Mouse (Mus musculus) kidney, postnatal 0 days (tissue): ENCODE data around the gene Eif4a3. TPM values are rescaled to one million over a fixed set of nuclear protein-coding genes. Genes with fewer than 3 reads are reported as not detected.

Experiments
- ATAC-seq: fragments of 200-750 bp; cut with Nextera tagmentation; replicated peaks from 2 replicates; pipeline ENCODE4 v1.8.0; 2017; ENCODE audit warnings: low read depth, moderate number of reproducible peaks, moderate TSS enrichment, moderate library complexity; ENCODE audit not compliant: low FRiP score
- DNase-seq: peaks from one replicate; pipeline ENCODE4 v3.0.0-alpha.2; 2016; ENCODE audit warnings: low spot score
- H3K27ac ChIP-seq: fragments of 300-500 bp; sonication (generic); 2 replicates; pipeline ENCODE4 v1.5.1; 2014; ENCODE audit warnings: mild to moderate bottlenecking
- H3K27me3 ChIP-seq: fragments of 300-500 bp; sonication (generic); 2 replicates; pipeline ENCODE4 v1.6.1; 2014; ENCODE audit warnings: low read length, mixed read lengths; ENCODE audit not compliant: insufficient read depth
- H3K36me3 ChIP-seq: fragments of 300-500 bp; sonication (generic); 2 replicates; pipeline ENCODE4 v1.6.1; 2014; ENCODE audit warnings: low read length, mixed read lengths; ENCODE audit not compliant: insufficient read depth
- H3K4me1 ChIP-seq: fragments of 300-500 bp; sonication (generic); replicated peaks from 2 replicates; pipeline ENCODE4 v1.6.1; 2014; ENCODE audit warnings: antibody characterized with exemption, low read length, mixed read lengths; ENCODE audit not compliant: insufficient read depth
- H3K4me2 ChIP-seq: fragments of 300-500 bp; sonication (generic); 2 replicates; pipeline ENCODE4 v1.6.1; 2014; ENCODE audit warnings: mild to moderate bottlenecking, low read length, moderate library complexity, mixed read lengths
- H3K4me3 ChIP-seq: fragments of 300-500 bp; sonication (generic); replicated peaks from 2 replicates; pipeline ENCODE4 v1.5.1; 2014; ENCODE audit warnings: low read depth, low read length
- H3K9ac ChIP-seq: fragments of 300-500 bp; sonication (generic); 2 replicates; pipeline ENCODE4 v1.6.1; 2014; ENCODE audit warnings: low read depth, low read length
- H3K9me3 ChIP-seq: fragments of 300-500 bp; sonication (generic); replicated peaks from 2 replicates; pipeline ENCODE4 v1.6.1; 2016; ENCODE audit warnings: low read length, inconsistent platforms, mixed read lengths
- CTCF ChIP-seq: IDR thresholded peaks from 2 replicates; pipeline ENCODE4 v1.5.1; 2016; ENCODE audit warnings: antibody characterized with exemption, low read depth, mild to moderate bottlenecking, moderate library complexity
- WGBS: fragments of 180-500 bp; shearing (Covaris S2); extraction: QIAGEN DNeasy Blood & Tissue Kit; methylation state at CpG from one replicate; pipeline ENCODE4 v1.1.7; 2014; 5-methylcytosine and 5-hydroxymethylcytosine counted together
- polyA plus RNA-seq: library from polyadenylated mRNA; unstranded; fragments of >200 nt; fragmentation: Nextera tagmentation; extraction: Ambion mirVana; gene quantifications from 2 replicates; pipeline ENCODE4 v1.2.1, GENCODE M21; 2015

Eif4a3 gene
- polyA plus RNA-seq, 1 experiment from 2014 or later, result 260 TPM

GRCm38 (mm10) chr11:119338271-119339059 is 38.6 kb upstream of the Eif4a3 start:
- Histone ChIP-seq H3K4me3 (no peak overlapping the region), H3K27ac (no peak overlapping the region), H3K36me3 (no peaks in the 10 kb centered on the region), H3K9ac (no peak overlapping the region), H3K4me2 (no peak overlapping the region), H3K4me1 (no peaks in the 10 kb centered on the region), H3K9me3 (no peaks in the 10 kb centered on the region), H3K27me3 (no peaks in the 10 kb centered on the region)
- no peak for DNase-seq
- 84% methylated on average over 10 of the region's 10 CpGs for WGBS
- no peak for ATAC-seq
- TF ChIP-seq CTCF, result no peak

- Histone ChIP-seq H3K9ac (no peak overlapping the region), H3K4me3 (no peak overlapping the region), H3K27ac (no peak overlapping the region), H3K4me2 (no peak overlapping the region), H3K27me3 (no peaks in the 10 kb centered on the region), H3K36me3 (no peaks in the 10 kb centered on the region), H3K4me1 (no peaks in the 10 kb centered on the region), H3K9me3 (no peaks in the 10 kb centered on the region)
- DNase-seq (no peak), ATAC-seq (no peak)
- 30% methylated on average over 3 of the region's 3 CpGs for WGBS
- TF ChIP-seq CTCF, result peak; percentile 40; the same call in 1 of the 2 replicates
Measured at GRCm38 (mm10) chr11:119331970-119332369, 32.1 kb upstream of the Eif4a3 start.

- 0 out of 2 replicates have a peak, but pooled peaks have one; percentile 17 for ATAC-seq
- H3K27ac ChIP-seq, result no peak overlapping the region
- H3K27me3 ChIP-seq, result no peaks in the 10 kb centered on the region
- TF ChIP-seq CTCF, result no peak
- H3K36me3 ChIP-seq, result no peaks in the 10 kb centered on the region
- H3K4me3 ChIP-seq, result no peak overlapping the region
- H3K9ac ChIP-seq, result no peak overlapping the region
- no peaks in the 10 kb centered on the region for H3K9me3 ChIP-seq
- H3K4me1 ChIP-seq, result no peaks in the 10 kb centered on the region
- no peak overlapping the region for H3K4me2 ChIP-seq
- 56% methylated on average over 4 of the region's 4 CpGs for WGBS
- DNase-seq, result no peak
Measured at GRCm38 (mm10) chr11:119330592-119330991, 30.7 kb upstream of the Eif4a3 start.

DNA sequence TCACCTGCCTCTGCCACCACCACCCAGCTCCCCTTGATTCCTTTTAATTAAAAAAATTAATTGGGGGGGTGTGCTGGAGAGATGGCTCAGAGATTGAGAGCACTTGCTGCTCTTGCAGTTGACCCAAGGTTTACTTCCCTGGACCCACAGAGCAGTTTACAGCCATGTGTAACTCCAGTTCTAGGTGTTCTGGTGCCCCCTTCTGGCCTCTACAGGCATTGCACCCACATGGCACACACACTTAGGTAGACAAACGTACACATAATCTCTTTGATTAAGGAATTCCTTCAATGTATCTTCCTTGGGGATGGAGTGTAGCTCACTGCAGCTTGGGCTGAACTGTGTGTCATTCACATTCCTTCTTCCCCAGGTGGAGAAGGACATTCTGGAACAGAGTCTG is 25.2 kb upstream of the Eif4a3 start:
- no peak overlapping the region for H3K4me3 ChIP-seq
- H3K9ac ChIP-seq, result no peak overlapping the region
- H3K27ac ChIP-seq, result no peak overlapping the region
- TF ChIP-seq CTCF, result peak; percentile 31; the same call in 1 of the 2 replicates
- ATAC-seq (no peak), DNase-seq (no peak)
- 85% methylated on average over 1 of the region's 1 CpGs for WGBS
- H3K36me3 ChIP-seq, result no peaks in the 10 kb centered on the region
- H3K27me3 ChIP-seq, result no peaks in the 10 kb centered on the region
- H3K4me1 ChIP-seq, result no peaks in the 10 kb centered on the region
- H3K4me2 ChIP-seq, result no peak overlapping the region
- H3K9me3 ChIP-seq, result no peaks in the 10 kb centered on the region

DNA sequence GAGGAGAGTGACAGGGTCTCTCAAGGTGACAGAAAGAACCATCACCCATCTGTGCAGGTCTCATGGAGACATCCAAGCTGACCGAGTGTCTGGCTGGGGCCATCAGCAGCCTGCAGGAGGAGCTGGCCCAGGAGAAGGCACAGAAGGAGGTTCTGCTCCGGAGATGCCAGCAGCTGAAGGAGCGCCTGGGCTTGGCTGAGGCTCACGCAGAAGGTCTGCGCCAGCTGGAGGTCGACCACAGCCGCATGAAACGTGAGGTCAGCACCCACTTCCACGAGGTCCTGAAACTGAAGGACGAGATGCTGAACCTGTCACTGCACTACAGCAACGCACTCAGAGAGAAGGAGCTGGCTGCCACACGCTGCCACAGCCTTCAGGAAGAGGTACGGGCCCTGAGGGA is 22.6 kb upstream of the Eif4a3 start:
- ATAC-seq (no peak), DNase-seq (no peak)
- 71% methylated on average over 13 of the region's 13 CpGs for WGBS
- TF ChIP-seq CTCF, result no peak
- Histone ChIP-seq H3K27me3 (no peaks in the 10 kb centered on the region), H3K27ac (no peak overlapping the region), H3K9ac (no peak overlapping the region), H3K4me1 (no peaks in the 10 kb centered on the region), H3K4me3 (no peak overlapping the region), H3K4me2 (no peak overlapping the region), H3K9me3 (no peaks in the 10 kb centered on the region), H3K36me3 (no peaks in the 10 kb centered on the region)

GRCm38 (mm10) chr11:119316720-119317119 is 16.8 kb upstream of the Eif4a3 start:
- no peaks in the 10 kb centered on the region for H3K36me3 ChIP-seq
- no peak overlapping the region for H3K4me2 ChIP-seq
- H3K27me3 ChIP-seq, result no peaks in the 10 kb centered on the region
- no peak overlapping the region for H3K4me3 ChIP-seq
- H3K9ac ChIP-seq, result no peak overlapping the region
- H3K9me3 ChIP-seq, result no peaks in the 10 kb centered on the region
- ATAC-seq (no peak), DNase-seq (no peak)
- WGBS, result 71% methylated on average over 4 of the region's 4 CpGs
- no peaks in the 10 kb centered on the region for H3K4me1 ChIP-seq
- H3K27ac ChIP-seq, result no peak overlapping the region
- no peak for TF ChIP-seq CTCF
